Mouse (Mus musculus): ENCODE measurements around the gene Gtpbp1. TPM values are rescaled to one million over a fixed set of nuclear protein-coding genes. Genes with fewer than 3 reads are reported as not detected.
A peak's percentile ranks its signal among the peaks of the same experiment; 100 is the strongest.

Gtpbp1 gene
- polyA plus RNA-seq, 1 experiment from 2014 or later = 45.5 TPM

- Histone ChIP-seq H3K36me3 (peaks cover 56% of the 10 kb centered on the region), H3K9ac (no peak overlapping the region), H3K4me2 (replicated peaks) (no peak overlapping the region), H3K27me3 (no peaks in the 10 kb centered on the region), H3K4me1 (no peaks in the 10 kb centered on the region), H3K9me3 (replicated peaks) (no peaks in the 10 kb centered on the region), H3K27ac (no peak overlapping the region), H3K4me3 (no peak overlapping the region)
- ATAC-seq (ENCODE audit: low FRiP score) = no peak
- WGBS = 91% methylated on average over 17 of the region's 17 CpGs
Measured at GRCm38 (mm10) chr15:79706603-79707214, 16.1 kb downstream of the Gtpbp1 start.

GRCm38 (mm10) chr15:79708229-79708822 is 17.7 kb downstream of the Gtpbp1 start:
- ATAC-seq (ENCODE audit: low FRiP score) = no peak
- Histone ChIP-seq H3K4me3 (no peak overlapping the region), H3K4me2 (replicated peaks) (no peak overlapping the region), H3K27ac (no peak overlapping the region), H3K36me3 (peaks cover 72% of the 10 kb centered on the region), H3K9me3 (replicated peaks) (no peaks in the 10 kb centered on the region), H3K27me3 (no peaks in the 10 kb centered on the region), H3K9ac (no peak overlapping the region), H3K4me1 (no peaks in the 10 kb centered on the region)
- 88% methylated on average over 5 of the region's 5 CpGs for WGBS

DNA sequence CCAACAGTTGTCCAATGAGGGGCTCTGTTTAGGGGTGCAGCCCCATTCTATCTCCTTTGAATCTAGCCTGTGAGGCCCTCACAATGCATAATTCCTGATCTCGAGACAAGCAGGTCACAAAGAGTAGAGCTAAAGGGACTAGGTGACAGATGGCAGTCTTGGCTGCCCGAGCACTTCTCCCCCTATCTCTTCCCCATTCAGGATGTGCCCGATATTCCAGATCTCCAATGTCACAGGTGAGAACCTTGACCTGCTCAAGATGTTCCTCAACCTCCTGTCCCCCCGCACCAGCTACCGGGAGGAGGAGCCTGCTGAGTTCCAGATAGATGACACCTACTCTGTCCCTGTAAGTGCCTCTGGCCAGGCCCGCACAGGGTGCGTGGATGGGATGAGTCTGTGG is 25.0 kb downstream of the Gtpbp1 start:
- no peak for ATAC-seq (ENCODE audit: low FRiP score)
- H3K9ac ChIP-seq = no peak overlapping the region
- no peak overlapping the region for H3K4me2 ChIP-seq (replicated peaks)
- H3K4me3 ChIP-seq = no peak overlapping the region
- WGBS = 96% methylated on average over 7 of the region's 7 CpGs
- H3K4me1 ChIP-seq = no peaks in the 10 kb centered on the region
- peaks cover 100% of the 10 kb centered on the region for H3K36me3 ChIP-seq
- H3K27me3 ChIP-seq = no peaks in the 10 kb centered on the region
- H3K9me3 ChIP-seq (replicated peaks) = no peaks in the 10 kb centered on the region
- no peak overlapping the region for H3K27ac ChIP-seq

DNA sequence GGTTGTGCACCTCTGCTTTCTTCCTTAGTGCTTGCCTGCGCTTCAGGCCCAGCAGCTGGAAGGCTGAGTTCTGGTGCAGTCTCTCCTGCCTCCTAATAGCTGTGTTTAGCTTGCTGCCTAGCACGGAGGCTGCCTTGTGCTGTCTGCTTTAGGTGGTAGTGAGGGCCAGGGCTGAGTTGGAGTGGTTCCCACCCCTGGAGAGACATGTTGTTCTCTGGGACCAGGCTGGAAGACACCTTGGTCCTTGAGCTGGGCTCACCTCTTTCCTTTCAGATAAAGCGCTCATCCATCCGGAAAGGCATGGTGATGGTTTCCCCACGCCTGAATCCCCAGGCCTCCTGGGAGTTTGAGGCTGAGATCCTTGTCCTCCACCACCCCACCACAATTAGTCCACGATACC is 26.1 kb downstream of the Gtpbp1 start:
- Histone ChIP-seq H3K4me1 (no peaks in the 10 kb centered on the region), H3K9ac (no peak overlapping the region), H3K4me2 (replicated peaks) (no peak overlapping the region), H3K4me3 (no peak overlapping the region), H3K27ac (no peak overlapping the region), H3K27me3 (no peaks in the 10 kb centered on the region), H3K9me3 (replicated peaks) (no peaks in the 10 kb centered on the region), H3K36me3 (peaks cover 98% of the 10 kb centered on the region)
- no peak for ATAC-seq (ENCODE audit: low FRiP score)
- WGBS = 90% methylated on average over 6 of the region's 6 CpGs

- Histone ChIP-seq H3K9ac (no peak overlapping the region), H3K9me3 (replicated peaks) (no peaks in the 10 kb centered on the region), H3K27me3 (no peaks in the 10 kb centered on the region), H3K4me1 (no peaks in the 10 kb centered on the region; the same call in 1 of the 2 replicates), H3K36me3 (peaks cover 81% of the 10 kb centered on the region), H3K4me2 (replicated peaks) (no peak overlapping the region), H3K4me3 (no peak overlapping the region), H3K27ac (no peak overlapping the region)
- ATAC-seq (ENCODE audit: low FRiP score) = no peak
- 92% methylated on average over 8 of the region's 8 CpGs for WGBS
Measured at GRCm38 (mm10) chr15:79720267-79720666, 29.6 kb downstream of the Gtpbp1 start.

DNA sequence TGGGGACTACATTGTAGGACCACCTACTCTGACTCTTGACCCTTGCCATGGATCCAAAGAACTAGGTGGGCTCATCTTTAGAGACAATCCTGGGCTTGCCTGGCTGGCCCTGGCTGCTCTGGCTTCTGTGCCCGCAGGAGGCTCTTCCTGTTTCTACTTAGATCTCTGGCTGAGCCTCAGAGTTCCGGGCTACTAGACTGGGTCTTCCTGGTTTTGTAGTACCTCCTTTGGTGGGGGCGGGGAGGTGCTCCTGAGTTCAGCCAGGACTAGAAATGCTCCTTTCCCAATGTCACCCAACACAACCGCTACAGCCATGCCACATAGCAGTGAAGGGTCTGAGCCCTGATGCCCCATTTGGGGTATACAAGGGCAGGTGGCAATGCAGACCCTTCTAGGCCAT is 30.2 kb downstream of the Gtpbp1 start:
- H3K9ac ChIP-seq = no peak overlapping the region

DNA sequence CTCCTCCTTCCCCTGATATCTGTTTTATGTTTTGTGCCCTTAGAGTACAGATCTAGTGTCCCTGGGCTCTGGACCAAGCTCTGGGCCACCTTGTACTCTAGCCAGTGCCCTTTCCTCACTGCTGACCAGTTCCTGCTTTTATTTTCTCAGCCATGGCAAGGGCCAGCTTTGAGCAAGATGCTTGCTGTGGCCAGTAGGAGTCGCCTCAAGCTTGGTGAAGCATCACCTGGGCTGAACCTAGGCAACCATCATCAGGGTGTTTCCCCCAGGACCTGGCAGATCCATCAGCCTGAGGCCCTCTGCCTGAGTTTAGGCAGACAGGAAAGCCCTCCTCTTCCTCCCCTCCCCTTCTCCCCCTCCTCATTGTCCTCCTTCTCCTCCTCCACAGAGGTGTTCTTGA is 32.8 kb downstream of the Gtpbp1 start:
- H3K27me3 ChIP-seq = no peaks in the 10 kb centered on the region
- no peak overlapping the region for H3K27ac ChIP-seq
- H3K9me3 ChIP-seq (replicated peaks) = no peaks in the 10 kb centered on the region
- H3K4me2 ChIP-seq (replicated peaks) = no peak overlapping the region
- peaks cover 81% of the 10 kb centered on the region for H3K36me3 ChIP-seq
- H3K9ac ChIP-seq = no peak overlapping the region
- no peaks in the 10 kb centered on the region; the same call in 1 of the 2 replicates for H3K4me1 ChIP-seq
- no peak for ATAC-seq (ENCODE audit: low FRiP score)
- H3K4me3 ChIP-seq = no peak overlapping the region
- 32% methylated on average over 1 of the region's 1 CpGs for WGBS

More for the DNA sequence above, 30.2 kb downstream of the Gtpbp1 start:
- H3K4me1 ChIP-seq = no peaks in the 10 kb centered on the region; the same call in 1 of the 2 replicates
- ATAC-seq (ENCODE audit: low FRiP score) = no peak
- 79% methylated on average over 4 of the region's 4 CpGs for WGBS
- peaks cover 81% of the 10 kb centered on the region for H3K36me3 ChIP-seq
- no peak overlapping the region for H3K4me3 ChIP-seq
- no peaks in the 10 kb centered on the region for H3K9me3 ChIP-seq (replicated peaks)
- no peak overlapping the region for H3K4me2 ChIP-seq (replicated peaks)
- 0 out of 2 replicates have a peak overlapping the region, but pooled peaks have one; percentile 17 for H3K27ac ChIP-seq
- no peaks in the 10 kb centered on the region for H3K27me3 ChIP-seq

- no peaks in the 10 kb centered on the region for H3K27me3 ChIP-seq
- no peak overlapping the region for H3K27ac ChIP-seq
- no peak for ATAC-seq (ENCODE audit: low FRiP score)
- no peak overlapping the region for H3K4me2 ChIP-seq (replicated peaks)
- no peak overlapping the region for H3K9ac ChIP-seq
- WGBS = 92% methylated on average over 11 of the region's 11 CpGs
- H3K4me3 ChIP-seq = no peak overlapping the region
- H3K4me1 ChIP-seq = no peaks in the 10 kb centered on the region; the same call in 1 of the 2 replicates
- H3K36me3 ChIP-seq = peaks cover 79% of the 10 kb centered on the region
- H3K9me3 ChIP-seq (replicated peaks) = no peaks in the 10 kb centered on the region
Measured at GRCm38 (mm10) chr15:79725190-79725789, 34.6 kb downstream of the Gtpbp1 start.

DNA sequence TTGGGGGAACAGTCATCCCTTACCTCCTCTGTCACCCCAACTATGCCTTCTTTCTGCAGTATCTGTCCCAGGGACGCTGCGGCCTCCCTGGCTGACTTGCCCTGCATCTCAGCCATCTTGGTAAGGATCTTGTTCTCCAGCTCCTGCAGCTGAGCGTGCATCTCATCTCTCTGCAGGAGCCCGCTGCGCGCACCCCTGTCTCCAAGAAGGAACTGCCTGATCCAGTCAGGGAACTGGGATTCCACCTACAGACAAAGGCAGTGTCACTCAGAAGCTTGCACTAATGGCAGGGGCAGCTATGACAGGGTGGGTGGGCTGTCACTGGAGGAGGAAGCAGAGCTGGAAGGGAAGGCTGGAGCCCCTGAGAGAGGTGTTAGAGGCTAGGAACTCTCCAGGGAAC is 37.2 kb downstream of the Gtpbp1 start:
- Histone ChIP-seq H3K4me3 (no peak overlapping the region), H3K27ac (0 out of 2 replicates have a peak overlapping the region, but pooled peaks have one; percentile 13), H3K4me1 (no peaks in the 10 kb centered on the region; the same call in 1 of the 2 replicates), H3K9me3 (replicated peaks) (no peaks in the 10 kb centered on the region), H3K9ac (no peak overlapping the region), H3K4me2 (replicated peaks) (no peak overlapping the region), H3K27me3 (no peaks in the 10 kb centered on the region), H3K36me3 (peaks cover 81% of the 10 kb centered on the region)
- no peak for ATAC-seq (ENCODE audit: low FRiP score)
- WGBS = 88% methylated on average over 6 of the region's 6 CpGs

DNA sequence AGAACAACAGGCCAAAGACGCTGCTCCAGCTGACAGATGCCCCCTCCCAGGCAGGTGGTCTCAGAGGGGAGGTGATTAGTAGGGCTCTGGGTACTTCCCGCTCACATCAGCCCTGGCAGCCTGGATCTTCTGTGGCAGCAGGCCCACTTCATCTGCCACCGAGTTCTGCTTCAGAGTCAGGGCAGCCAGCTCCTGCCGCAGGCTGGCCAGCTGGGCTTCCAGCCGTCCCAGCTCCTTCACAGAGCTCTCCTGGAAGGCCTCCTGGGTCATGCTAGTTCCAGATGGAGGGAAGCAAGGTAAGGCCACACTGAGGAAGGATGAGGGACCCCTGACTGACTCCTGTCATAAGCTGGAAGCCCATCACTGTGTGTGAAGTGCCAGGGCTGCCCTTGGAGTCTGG is 37.7 kb downstream of the Gtpbp1 start:
- Histone ChIP-seq H3K4me2 (replicated peaks) (no peak overlapping the region), H3K36me3 (peaks cover 85% of the 10 kb centered on the region), H3K4me1 (no peaks in the 10 kb centered on the region; the same call in 1 of the 2 replicates), H3K27ac (0 out of 2 replicates have a peak overlapping the region, but pooled peaks have one; percentile 13), H3K4me3 (no peak overlapping the region), H3K27me3 (no peaks in the 10 kb centered on the region), H3K9me3 (replicated peaks) (no peaks in the 10 kb centered on the region), H3K9ac (no peak overlapping the region)
- 68% methylated on average over 5 of the region's 5 CpGs for WGBS
- ATAC-seq (ENCODE audit: low FRiP score) = no peak

DNA sequence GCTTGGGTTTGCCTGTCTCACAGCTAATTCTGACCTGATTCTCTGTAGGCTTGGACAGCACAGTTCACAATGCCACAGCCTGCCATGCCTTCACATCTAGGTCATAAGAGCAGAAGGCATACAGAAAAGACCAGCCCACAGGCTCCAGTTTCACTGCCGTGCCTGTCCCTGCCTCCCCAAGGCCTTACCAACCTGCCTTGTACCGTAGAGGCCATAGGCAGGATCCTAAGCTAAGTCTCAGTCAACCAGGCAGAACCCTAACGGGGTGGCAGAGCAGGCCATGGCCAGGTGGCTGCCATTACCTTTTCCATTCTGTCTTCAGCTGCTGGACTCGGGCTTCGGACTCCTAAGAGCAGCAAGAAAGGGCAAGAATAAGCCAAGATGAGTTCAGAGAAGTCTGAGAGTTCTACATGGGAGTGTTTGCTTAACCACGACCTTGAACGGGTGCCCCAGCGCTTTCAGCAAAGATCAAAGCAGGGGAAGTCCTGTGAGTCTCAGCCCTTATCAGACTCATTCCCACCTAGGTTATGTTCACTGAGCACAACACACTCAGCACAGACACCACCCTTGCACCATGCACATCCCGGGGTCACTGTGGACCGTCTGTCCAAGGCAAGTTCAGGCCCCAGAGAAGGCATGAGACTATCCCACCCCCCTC is 38.2 kb downstream of the Gtpbp1 start:
- no peaks in the 10 kb centered on the region for H3K9me3 ChIP-seq (replicated peaks)
- H3K4me1 ChIP-seq = no peaks in the 10 kb centered on the region; the same call in 1 of the 2 replicates
- no peak overlapping the region for H3K4me2 ChIP-seq (replicated peaks)
- H3K36me3 ChIP-seq = peaks cover 90% of the 10 kb centered on the region
- 90% methylated on average over 10 of the region's 10 CpGs for WGBS
- no peak overlapping the region for H3K4me3 ChIP-seq
- no peaks in the 10 kb centered on the region for H3K27me3 ChIP-seq
- no peak for ATAC-seq (ENCODE audit: low FRiP score)
- H3K27ac ChIP-seq = no peak overlapping the region
- H3K9ac ChIP-seq = no peak overlapping the region

- no peak overlapping the region for H3K9ac ChIP-seq
- no peak overlapping the region for H3K4me2 ChIP-seq (replicated peaks)
- ATAC-seq (ENCODE audit: low FRiP score) = no peak
- no peak overlapping the region for H3K27ac ChIP-seq
- peaks cover 89% of the 10 kb centered on the region for H3K36me3 ChIP-seq
- no peaks in the 10 kb centered on the region for H3K4me1 ChIP-seq
- WGBS = 88% methylated on average over 7 of the region's 7 CpGs
- no peaks in the 10 kb centered on the region for H3K27me3 ChIP-seq
- no peak overlapping the region for H3K4me3 ChIP-seq
- no peaks in the 10 kb centered on the region for H3K9me3 ChIP-seq (replicated peaks)
Measured at GRCm38 (mm10) chr15:79731554-79731953, 40.9 kb downstream of the Gtpbp1 start.

All from hindbrain, embryonic 12.5 days (tissue).